Mouse (Mus musculus): ENCODE measurements around the gene Erc2.

Gene Erc2

GRCm38 (mm10) chr14:27622176-27622922 lies at the start of gene Erc2:
Gene Erc2 (plus strand): TSS chr14:27622428.
- peak; percentile 78 for DNase-seq

GRCm38 (mm10) chr14:27578443-27578842 lies 43.8 kb upstream of the Erc2 start:
- no peak for DNase-seq

- DNase-seq: peak; percentile 27
Measured at GRCm38 (mm10) chr14:27589616-27590015, 32.6 kb upstream of the Erc2 start.

- DNase-seq: no peak
Measured at GRCm38 (mm10) chr14:27592163-27592562, 30.1 kb upstream of the Erc2 start.

GRCm38 (mm10) chr14:27596265-27596664 lies 26.0 kb upstream of the Erc2 start:
- DNase-seq: peak; percentile 82

- DNase-seq: no peak
Measured at GRCm38 (mm10) chr14:27602136-27602535, 20.1 kb upstream of the Erc2 start.

GRCm38 (mm10) chr14:27607419-27607818 lies 14.8 kb upstream of the Erc2 start:
- no peak for DNase-seq

GRCm38 (mm10) chr14:27613766-27614165 lies 8.5 kb upstream of the Erc2 start:
- peak; percentile 51 for DNase-seq

GRCm38 (mm10) chr14:27617286-27617685 lies 4.9 kb upstream of the Erc2 start:
- DNase-seq: peak; percentile 29

GRCm38 (mm10) chr14:27621576-27621975 lies 652 bp upstream of the Erc2 start:
- DNase-seq: no peak

- DNase-seq: no peak
Measured at GRCm38 (mm10) chr14:27622923-27623219, 643 bp downstream of the Erc2 start.

GRCm38 (mm10) chr14:27623368-27623767 lies 1.1 kb downstream of the Erc2 start:
- peak; percentile 71 for DNase-seq

GRCm38 (mm10) chr14:27628701-27629100 lies 6.5 kb downstream of the Erc2 start:
- DNase-seq: no peak

- DNase-seq: no peak
Measured at GRCm38 (mm10) chr14:27629369-27630012, 7.3 kb downstream of the Erc2 start.

- no peak for DNase-seq
Measured at GRCm38 (mm10) chr14:27630973-27631640, 8.9 kb downstream of the Erc2 start.

- DNase-seq: no peak
Measured at GRCm38 (mm10) chr14:27634761-27635160, 12.5 kb downstream of the Erc2 start.

- no peak for DNase-seq
Measured at GRCm38 (mm10) chr14:27636556-27636955, 14.3 kb downstream of the Erc2 start.

- no peak for DNase-seq
Measured at GRCm38 (mm10) chr14:27641382-27641781, 19.2 kb downstream of the Erc2 start.

- DNase-seq: no peak
Measured at GRCm38 (mm10) chr14:27642981-27643380, 20.8 kb downstream of the Erc2 start.

- DNase-seq: no peak
Measured at GRCm38 (mm10) chr14:27654670-27655069, 32.4 kb downstream of the Erc2 start.

- DNase-seq: peak; percentile 61
Measured at GRCm38 (mm10) chr14:27658616-27659015, 36.4 kb downstream of the Erc2 start.

GRCm38 (mm10) chr14:27661466-27661865 lies 39.2 kb downstream of the Erc2 start:
- no peak for DNase-seq

- DNase-seq: no peak
Measured at GRCm38 (mm10) chr14:27662251-27662650, 40.0 kb downstream of the Erc2 start.
